Mouse (Mus musculus) midbrain, postnatal 0 days (tissue): ENCODE results near the gene Zfp873. TPM values are rescaled to one million over a fixed set of nuclear protein-coding genes. Genes with fewer than 3 reads are reported as not detected.
"Not testable (repeated sequence)": the region's sequence is repeated elsewhere in the genome, so short reads cannot be mapped to it uniquely, and the experiment has no call there.

Experiments used
- ATAC-seq: fragments of 200-750 bp; cut with Nextera tagmentation; 2 replicates; pipeline ENCODE4 v1.8.0; 2017; ENCODE audit warnings: moderate number of reproducible peaks, mild to moderate bottlenecking, moderate TSS enrichment, moderate library complexity; ENCODE audit not compliant: low FRiP score
- DNase-seq: peaks from one replicate; pipeline ENCODE4 v3.0.0-alpha.2; 2015; ENCODE audit warnings: low spot score
- H3K27ac ChIP-seq: fragments of 300-500 bp; sonication (generic); 2 replicates; pipeline ENCODE4 v1.5.1; 2014; ENCODE audit warnings: low read depth, mild to moderate bottlenecking, low read length, mixed read lengths
- H3K27me3 ChIP-seq: fragments of 300-500 bp; sonication (generic); 2 replicates; pipeline ENCODE4 v1.6.1; 2014; ENCODE audit warnings: low read length, control low read depth, mixed read lengths; ENCODE audit not compliant: insufficient read depth
- H3K36me3 ChIP-seq: fragments of 300-500 bp; sonication (generic); 2 replicates; pipeline ENCODE4 v1.6.1; 2014; ENCODE audit warnings: low read length, control low read depth, mixed read lengths; ENCODE audit not compliant: insufficient read depth
- H3K4me1 ChIP-seq: fragments of 300-500 bp; sonication (generic); 2 replicates; pipeline ENCODE4 v1.6.1; 2014; ENCODE audit warnings: mild to moderate bottlenecking, control low read depth, antibody characterized with exemption, low read length, mixed read lengths; ENCODE audit not compliant: insufficient read depth
- H3K4me2 ChIP-seq: fragments of 300-500 bp; sonication (generic); 2 replicates; pipeline ENCODE4 v1.6.1; 2014; ENCODE audit warnings: low read depth, mild to moderate bottlenecking, low read length, mixed read lengths; ENCODE audit not compliant: poor library complexity, severe bottlenecking
- H3K4me3 ChIP-seq: fragments of 300-500 bp; sonication (generic); 2 replicates; pipeline ENCODE4 v1.5.1; 2014; ENCODE audit warnings: low read depth, mild to moderate bottlenecking, low read length, moderate library complexity
- H3K9ac ChIP-seq: fragments of 300-500 bp; sonication (generic); replicated peaks from 2 replicates; pipeline ENCODE4 v1.6.1; 2014; ENCODE audit warnings: mild to moderate bottlenecking, low read length, moderate library complexity, mixed read lengths; ENCODE audit not compliant: poor library complexity, severe bottlenecking
- H3K9me3 ChIP-seq: fragments of 300-500 bp; sonication (generic); 2 replicates; pipeline ENCODE4 v1.6.1; 2016; ENCODE audit warnings: low read length, control low read depth
- CTCF ChIP-seq: IDR thresholded peaks from 2 replicates; pipeline ENCODE4 v1.5.1; 2016; ENCODE audit warnings: antibody characterized with exemption, mild to moderate bottlenecking
- WGBS: fragments of 180-500 bp; shearing (Covaris S2); extraction: QIAGEN DNeasy Blood & Tissue Kit; methylation state at CpG from one replicate; pipeline ENCODE4 v1.1.7; 2014; 5-methylcytosine and 5-hydroxymethylcytosine counted together
- polyA plus RNA-seq: library from polyadenylated mRNA; unstranded; fragments of >200 nt; fragmentation: Nextera tagmentation; extraction: Ambion mirVana; gene quantifications from 2 replicates; pipeline ENCODE4 v1.2.1, GENCODE M21; 2015
- total RNA-seq: library from RNA; depleted of rRNA; stranded (reverse); fragments of >200 nt; gene quantifications from 2 replicates; pipeline ENCODE4 v1.2.3, GENCODE M21; 2014; rRNA removed

The Zfp873 gene
- total RNA-seq = 8.3 and 11.2 TPM in 2 replicates
- polyA plus RNA-seq = 7.5 and 8.2 TPM in 2 replicates

DNA sequence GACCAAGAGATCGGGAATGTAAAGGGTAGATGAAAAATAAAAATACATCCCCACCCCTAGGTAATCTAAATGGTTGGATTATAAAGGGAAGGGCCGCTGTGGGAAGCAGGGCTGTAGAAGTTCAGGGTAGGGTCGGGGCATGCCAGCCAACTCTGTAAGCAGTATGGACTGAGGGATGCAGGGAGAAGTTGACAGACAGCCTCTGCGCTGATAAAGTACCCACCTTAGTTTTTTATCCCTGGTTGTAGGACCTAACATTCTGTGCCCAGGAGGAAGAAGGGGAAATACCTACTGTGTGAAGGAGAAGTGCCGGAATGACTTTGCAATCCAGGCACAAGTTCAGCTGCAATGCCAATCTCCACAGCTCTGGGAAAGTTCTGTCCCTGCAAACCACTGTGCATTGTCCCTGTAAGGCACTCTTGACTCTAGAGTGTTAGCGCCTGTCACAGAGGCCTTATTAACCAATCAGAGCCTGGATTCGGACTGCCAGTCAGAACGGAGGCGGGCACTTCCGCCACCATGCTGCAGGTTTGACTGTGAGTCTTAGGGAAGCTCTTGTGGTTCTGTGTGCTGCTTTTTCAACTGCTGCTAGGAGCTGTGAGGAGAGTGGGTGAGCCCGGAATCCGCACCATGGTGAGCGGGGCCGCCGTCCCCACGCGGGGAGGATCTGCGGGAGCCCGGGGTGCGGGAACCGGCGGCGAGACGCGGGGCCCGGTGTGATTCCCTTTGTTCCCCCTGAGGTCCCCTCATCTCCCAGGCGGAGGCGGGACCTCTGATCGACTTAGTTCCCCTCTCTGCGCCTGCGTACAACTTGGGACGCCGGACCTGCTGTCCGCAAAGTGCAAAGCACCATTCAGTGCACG is at the start of gene Zfp873:
TSS of gene Zfp873 (plus strand) at position 527 of the 863 bp plus-strand sequence.
- WGBS = 8% methylated on average over 35 of the region's 35 CpGs

DNA sequence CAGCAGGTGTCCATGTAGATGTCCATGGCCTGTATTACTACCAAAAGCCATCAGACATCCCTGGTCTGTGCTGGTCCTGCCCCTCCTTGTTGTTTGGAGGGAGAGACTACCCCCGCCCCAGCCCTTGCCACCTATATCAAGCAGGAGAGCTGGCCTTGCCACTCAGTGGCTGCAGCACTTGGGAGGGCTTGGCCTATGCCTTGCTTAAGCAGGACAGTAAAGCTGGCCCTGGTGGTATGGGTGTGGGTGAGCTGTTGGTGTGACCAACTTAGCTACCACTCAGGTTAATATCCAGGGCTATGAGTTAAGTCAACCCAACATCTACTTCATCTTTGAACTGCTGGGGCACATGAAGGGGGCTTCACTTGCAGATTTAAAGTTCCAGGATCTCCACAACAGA is 44.7 kb upstream of the Zfp873 start:
- H3K27ac ChIP-seq, H3K4me3 ChIP-seq, H3K4me1 ChIP-seq, ATAC-seq, H3K27me3 ChIP-seq, H3K4me2 ChIP-seq, H3K9me3 ChIP-seq, DNase-seq, H3K9ac ChIP-seq, H3K36me3 ChIP-seq: not testable (repeated sequence)
- WGBS = 100% methylated on average over 1 of the region's 1 CpGs

More for the DNA sequence above, at the start of gene Zfp873:
- ATAC-seq (peak; percentile 100), DNase-seq (peak; percentile 96)
- Histone ChIP-seq H3K36me3 (no peaks in the 10 kb centered on the region), H3K9me3 (peaks cover 30% of the 10 kb centered on the region), H3K9ac (peak within 1 kb of the TSS; percentile 80), H3K27ac (peak within 1 kb of the TSS; percentile 96), H3K27me3 (no peaks in the 10 kb centered on the region), H3K4me1 (no peaks in the 10 kb centered on the region), H3K4me2 (peak within 1 kb of the TSS; percentile 53), H3K4me3 (peak within 1 kb of the TSS; percentile 67)
- no peak; the same call in none of the 2 replicates for TF ChIP-seq CTCF

DNA sequence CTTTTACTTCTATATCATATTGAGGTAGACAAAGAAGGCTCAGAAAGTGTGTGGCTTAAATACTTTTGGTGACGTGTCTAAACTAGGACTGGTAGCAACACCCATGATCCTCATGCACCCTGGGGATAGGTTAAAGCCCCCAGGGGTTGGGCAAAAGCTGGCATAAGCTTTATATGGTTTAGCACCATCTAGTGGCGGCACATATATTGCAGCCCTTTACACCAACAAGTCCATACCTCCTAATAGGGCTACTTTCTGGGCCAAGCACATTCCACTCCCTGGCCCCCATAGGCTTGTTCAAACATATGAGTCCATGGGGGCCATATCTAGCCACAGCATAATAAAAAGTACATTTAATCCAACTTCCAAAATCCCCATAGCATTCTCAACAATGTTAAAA is 43.1 kb upstream of the Zfp873 start:
- not testable (repeated sequence) for H3K27me3 ChIP-seq, ATAC-seq, H3K27ac ChIP-seq, DNase-seq, H3K9me3 ChIP-seq, H3K9ac ChIP-seq, H3K4me1 ChIP-seq, H3K4me2 ChIP-seq, H3K36me3 ChIP-seq, H3K4me3 ChIP-seq
- WGBS = 46% methylated on average over 1 of the region's 2 CpGs

DNA sequence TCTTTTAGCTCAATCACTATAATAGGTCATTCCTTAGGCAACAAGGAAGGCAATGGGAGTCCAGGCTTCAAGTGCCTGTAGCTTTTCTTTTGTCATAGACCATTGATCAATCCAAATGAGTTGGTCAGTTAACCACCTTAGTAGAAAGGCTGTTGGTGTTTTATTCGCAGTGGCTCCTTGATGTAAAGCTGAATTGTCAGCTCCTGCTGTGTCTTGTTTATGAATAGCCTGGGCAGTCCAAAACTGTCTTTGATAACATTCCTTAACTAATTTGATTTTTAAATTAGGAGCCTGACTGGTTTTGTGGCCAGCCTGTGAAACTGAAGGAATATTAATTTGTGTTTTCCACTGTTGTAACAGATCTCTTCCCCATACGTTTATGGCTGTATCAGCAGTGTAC is 5.7 kb upstream of the Zfp873 start:
- ATAC-seq = no peak
- WGBS = 62% methylated on average over 2 of the region's 2 CpGs

DNA sequence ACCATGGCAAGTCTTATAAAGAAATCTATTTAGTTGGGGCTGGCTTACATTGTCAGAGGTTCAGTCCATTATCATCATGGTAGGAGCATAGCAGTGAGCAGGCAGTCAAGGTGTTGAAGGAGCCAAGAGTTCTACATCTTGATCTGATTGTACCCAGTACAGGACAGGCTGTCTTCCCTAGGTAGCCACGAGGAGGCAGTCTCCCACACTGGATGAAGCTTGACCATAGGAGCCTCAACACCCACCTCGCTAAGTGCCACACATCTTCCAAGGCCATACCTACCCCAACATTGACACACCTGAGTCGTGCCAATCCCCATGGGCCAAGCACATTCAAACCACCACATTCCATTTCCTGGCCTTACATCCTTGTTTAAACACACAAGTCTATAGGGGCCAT is 1.3 kb upstream of the Zfp873 start:
- Histone ChIP-seq H3K9ac (no peak overlapping the region), H3K9me3 (peaks cover 17% of the 10 kb centered on the region; the same call in 1 of the 2 replicates), H3K36me3 (no peaks in the 10 kb centered on the region), H3K27me3 (no peaks in the 10 kb centered on the region), H3K4me2 (no peak overlapping the region), H3K27ac (no peak overlapping the region), H3K4me3 (no peak overlapping the region), H3K4me1 (no peaks in the 10 kb centered on the region)
- DNase-seq (no peak), ATAC-seq (no peak)
- no peak for TF ChIP-seq CTCF
- 79% methylated on average over 3 of the region's 3 CpGs for WGBS

More for the DNA sequence above, 5.7 kb upstream of the Zfp873 start:
- Histone ChIP-seq H3K4me3 (no peak overlapping the region), H3K4me2 (no peak overlapping the region), H3K27ac (no peak overlapping the region), H3K4me1 (no peaks in the 10 kb centered on the region), H3K27me3 (no peaks in the 10 kb centered on the region), H3K36me3 (no peaks in the 10 kb centered on the region), H3K9ac (no peak overlapping the region), H3K9me3 (no peaks in the 10 kb centered on the region)
- DNase-seq = no peak
- no peak for TF ChIP-seq CTCF

DNA sequence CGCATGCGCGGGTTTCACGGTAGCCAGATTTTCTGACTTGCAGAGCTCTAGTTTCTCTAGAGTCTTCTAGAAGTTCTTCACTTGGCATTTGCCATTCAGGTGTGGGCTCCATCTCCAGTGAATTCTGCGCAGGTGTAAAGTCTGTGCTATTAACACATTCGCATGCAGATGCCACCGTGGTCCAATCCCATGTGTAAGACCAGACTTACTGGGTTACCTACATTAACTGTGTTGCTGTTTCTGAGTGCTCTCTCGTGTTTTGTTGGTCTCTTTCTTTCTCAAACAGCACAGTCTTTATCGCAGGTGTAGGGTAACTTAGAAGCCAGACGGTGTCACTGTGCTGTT is 509 bp downstream of the Zfp873 start:
- H3K4me3 ChIP-seq = peak overlapping the region; percentile 67

DNA sequence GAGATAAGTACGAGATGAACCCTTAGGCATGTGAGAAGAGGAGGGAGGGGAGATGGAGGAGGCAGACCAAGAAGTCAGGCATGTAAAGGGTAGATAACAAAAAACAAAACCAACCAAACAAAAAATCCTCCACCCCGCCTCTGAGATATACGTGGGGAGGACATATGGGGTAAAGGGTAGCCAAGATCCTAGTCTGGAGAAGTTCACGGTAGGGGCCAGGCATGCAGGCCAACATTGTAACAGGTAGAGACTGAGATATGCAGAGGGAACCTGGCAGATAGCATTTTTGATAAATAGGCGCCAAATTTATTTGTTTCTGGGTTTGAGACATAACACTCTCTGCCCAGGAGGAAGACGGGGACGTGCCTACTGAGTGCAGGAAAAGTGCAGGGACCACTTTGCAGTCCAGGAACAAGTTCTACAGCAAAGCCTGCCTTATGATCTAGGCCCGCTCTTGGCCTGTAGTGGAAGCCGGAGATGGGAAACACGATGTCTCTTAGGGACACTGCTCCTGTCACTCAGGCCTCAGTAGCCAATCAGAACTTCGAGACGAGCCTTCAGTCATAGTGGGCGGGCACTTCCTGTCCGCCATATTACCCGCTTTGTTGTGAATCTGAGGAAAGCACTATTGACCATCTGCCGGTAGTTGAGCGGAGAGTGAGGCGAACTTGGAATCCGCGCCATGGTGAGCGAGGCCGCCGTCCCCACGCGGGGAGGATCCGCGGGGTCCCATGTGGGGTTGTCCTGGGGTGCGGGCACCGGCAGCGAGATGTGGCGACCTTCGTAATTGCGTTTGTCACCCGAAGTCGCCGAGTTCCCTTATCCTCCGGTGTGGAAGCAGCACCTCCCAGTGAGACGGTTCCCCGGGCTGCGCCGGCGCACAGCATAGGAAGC is 35.1 kb downstream of the Zfp873 start, which contains the start of gene BC024063:
TSS of gene BC024063 (plus strand) at position 626 of the 894 bp plus-strand sequence.
- ATAC-seq = peak; percentile 99
- H3K36me3 ChIP-seq, H3K27me3 ChIP-seq, H3K4me1 ChIP-seq, H3K9me3 ChIP-seq: not testable (repeated sequence)
- 18% methylated on average over 42 of the region's 42 CpGs for WGBS
- peak within 1 kb of the TSS; percentile 33 for H3K4me2 ChIP-seq
- DNase-seq = peak; percentile 92
- H3K27ac ChIP-seq = peak within 1 kb of the TSS; percentile 75
- H3K9ac ChIP-seq = peak within 1 kb of the TSS; percentile 50
- peak within 1 kb of the TSS; percentile 38 for H3K4me3 ChIP-seq

More for the DNA sequence above, 509 bp downstream of the Zfp873 start:
- WGBS = 30% methylated on average over 10 of the region's 10 CpGs
- ATAC-seq, H3K36me3 ChIP-seq, H3K27me3 ChIP-seq, DNase-seq, H3K4me1 ChIP-seq: not testable (repeated sequence)
- H3K4me2 ChIP-seq = peak overlapping the region; percentile 53
- peaks cover 33% of the 10 kb centered on the region for H3K9me3 ChIP-seq
- H3K27ac ChIP-seq = peak overlapping the region; percentile 96
- peak overlapping the region; percentile 80 for H3K9ac ChIP-seq

DNA sequence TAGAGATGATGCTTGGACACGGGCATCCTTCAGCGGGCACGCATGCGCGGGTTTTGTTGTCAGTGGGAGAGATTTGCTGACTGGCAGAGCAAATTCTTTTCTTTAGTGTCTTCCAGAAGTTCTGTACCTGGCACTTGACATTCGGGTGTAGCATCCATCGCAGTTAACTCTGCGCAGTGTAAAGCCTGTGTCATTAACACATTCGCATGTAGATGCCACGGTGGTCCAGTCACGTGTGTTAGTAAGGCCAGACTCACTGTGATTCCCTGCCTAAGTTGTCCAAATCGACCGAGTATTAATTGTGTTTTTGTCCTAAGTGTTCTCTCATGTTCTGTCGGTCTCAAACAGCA is 35.7 kb downstream of the Zfp873 start:
- not testable (repeated sequence) for H3K27ac ChIP-seq, H3K36me3 ChIP-seq, H3K9me3 ChIP-seq, H3K4me1 ChIP-seq, DNase-seq, H3K27me3 ChIP-seq
- Histone ChIP-seq H3K4me2 (peak overlapping the region; percentile 33), H3K4me3 (peak overlapping the region; percentile 38), H3K9ac (peak overlapping the region; percentile 50)
- 31% methylated on average over 11 of the region's 14 CpGs for WGBS
- peak; percentile 7; the same call in 1 of the 2 replicates for ATAC-seq
